Mouse (Mus musculus): ENCODE results near the gene Nme2. TPM values are rescaled to one million over a fixed set of nuclear protein-coding genes. Genes with fewer than 3 reads are reported as not detected.

Gene Nme2
- total and polyA plus RNA-seq, 2 experiments from 2014 or later: 139 to 286 TPM

- no peak for TF ChIP-seq CTCF (IDR thresholded peaks at IDR 0.05)
- DNase-seq (ENCODE audit: low spot score) (no peak), ATAC-seq (ENCODE audit: low FRiP score) (no peak)
- no peaks in the 10 kb centered on the region for H3K27me3 ChIP-seq (ENCODE audit: insufficient read depth, low read length)
- H3K4me2 ChIP-seq (ENCODE audit: low read depth, low read length, poor library complexity, severe bottlenecking): no peak overlapping the region
- H3K4me3 ChIP-seq (ENCODE audit: low read depth, low read length): no peak overlapping the region
- no peaks in the 10 kb centered on the region for H3K9me3 ChIP-seq (ENCODE audit: low read length)
- 93% methylated on average over 3 of the region's 3 CpGs for WGBS
- no peak overlapping the region for H3K9ac ChIP-seq (replicated peaks; ENCODE audit: low read length, poor library complexity, severe bottlenecking)
- H3K4me1 ChIP-seq (ENCODE audit: insufficient read depth, low read length): no peaks in the 10 kb centered on the region
- peaks cover 23% of the 10 kb centered on the region for H3K36me3 ChIP-seq (ENCODE audit: insufficient read depth, low read length)
- no peak overlapping the region for H3K27ac ChIP-seq (ENCODE audit: low read depth, low read length)
Measured at GRCm38 (mm10) chr11:93911603-93912002, 44.5 kb downstream of the Nme2 start.

DNA sequence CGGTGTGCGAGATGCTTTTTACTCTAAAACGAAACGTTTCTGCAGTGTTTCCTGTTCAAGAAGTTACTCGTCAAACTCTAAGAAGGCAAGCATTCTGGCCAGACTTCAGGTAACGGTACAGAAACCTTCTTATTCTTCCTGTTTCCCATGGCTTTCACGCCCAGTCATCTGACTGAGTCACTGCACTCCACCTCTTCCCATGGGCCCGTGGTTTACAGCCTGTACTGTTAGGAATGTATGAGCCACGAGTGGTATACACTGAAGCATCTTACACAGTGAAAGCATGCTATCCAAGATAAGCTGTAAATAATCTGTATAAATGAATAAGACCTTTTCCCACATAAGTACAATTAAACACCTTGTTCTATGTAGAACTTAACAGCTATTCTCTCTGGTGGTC lies 47.2 kb downstream of the Nme2 start:
- H3K9ac ChIP-seq (replicated peaks; ENCODE audit: low read length, poor library complexity, severe bottlenecking): no peak overlapping the region
- TF ChIP-seq CTCF (IDR thresholded peaks at IDR 0.05): no peak
- WGBS: 95% methylated on average over 9 of the region's 9 CpGs
- no peaks in the 10 kb centered on the region for H3K9me3 ChIP-seq (ENCODE audit: low read length)
- H3K27ac ChIP-seq (ENCODE audit: low read depth, low read length): no peak overlapping the region
- no peak for ATAC-seq (ENCODE audit: low FRiP score)
- H3K4me1 ChIP-seq (ENCODE audit: insufficient read depth, low read length): no peaks in the 10 kb centered on the region
- H3K36me3 ChIP-seq (ENCODE audit: insufficient read depth, low read length): peaks cover 21% of the 10 kb centered on the region
- H3K27me3 ChIP-seq (ENCODE audit: insufficient read depth, low read length): no peaks in the 10 kb centered on the region
- no peak overlapping the region for H3K4me2 ChIP-seq (ENCODE audit: low read depth, low read length, poor library complexity, severe bottlenecking)
- DNase-seq (ENCODE audit: low spot score): no peak
- H3K4me3 ChIP-seq (ENCODE audit: low read depth, low read length): no peak overlapping the region

DNA sequence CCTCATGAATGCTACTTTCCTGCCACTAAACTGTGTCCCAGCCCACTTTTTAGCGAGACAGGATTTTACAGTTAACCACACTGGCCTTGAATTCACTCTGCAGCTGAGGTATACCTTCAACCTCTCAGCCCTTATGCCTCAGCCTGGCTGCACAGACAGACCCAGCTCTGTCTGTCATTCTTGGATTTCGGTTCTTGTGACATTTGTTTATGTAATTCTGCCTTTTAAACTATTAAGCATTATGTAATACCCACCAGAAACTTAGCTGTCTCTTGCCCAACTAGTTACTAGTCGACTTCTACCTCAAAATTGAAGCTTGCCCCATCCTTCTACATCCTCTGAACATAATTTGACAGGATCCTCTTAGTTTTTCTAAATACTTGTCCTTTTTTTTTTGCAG lies 48.2 kb downstream of the Nme2 start:
- H3K36me3 ChIP-seq (ENCODE audit: insufficient read depth, low read length): peaks cover 17% of the 10 kb centered on the region

GRCm38 (mm10) chr11:93906834-93907233 lies 49.2 kb downstream of the Nme2 start:
- Histone ChIP-seq H3K27ac (ENCODE audit: low read depth, low read length) (no peak overlapping the region), H3K9ac (replicated peaks; ENCODE audit: low read length, poor library complexity, severe bottlenecking) (no peak overlapping the region), H3K4me2 (ENCODE audit: low read depth, low read length, poor library complexity, severe bottlenecking) (no peak overlapping the region), H3K4me3 (ENCODE audit: low read depth, low read length) (no peak overlapping the region), H3K27me3 (ENCODE audit: insufficient read depth, low read length) (no peaks in the 10 kb centered on the region), H3K9me3 (ENCODE audit: low read length) (no peaks in the 10 kb centered on the region), H3K4me1 (ENCODE audit: insufficient read depth, low read length) (no peaks in the 10 kb centered on the region), H3K36me3 (ENCODE audit: insufficient read depth, low read length) (peaks cover 17% of the 10 kb centered on the region)
- DNase-seq (ENCODE audit: low spot score) (no peak), ATAC-seq (ENCODE audit: low FRiP score) (no peak)
- no peak for TF ChIP-seq CTCF (IDR thresholded peaks at IDR 0.05)
- WGBS: 93% methylated on average over 3 of the region's 4 CpGs

More for the DNA sequence above, 48.2 kb downstream of the Nme2 start:
- no peaks in the 10 kb centered on the region for H3K27me3 ChIP-seq (ENCODE audit: insufficient read depth, low read length)
- no peak overlapping the region for H3K9ac ChIP-seq (replicated peaks; ENCODE audit: low read length, poor library complexity, severe bottlenecking)
- H3K27ac ChIP-seq (ENCODE audit: low read depth, low read length): no peak overlapping the region
- H3K4me3 ChIP-seq (ENCODE audit: low read depth, low read length): no peak overlapping the region
- TF ChIP-seq CTCF (IDR thresholded peaks at IDR 0.05): no peak
- H3K9me3 ChIP-seq (ENCODE audit: low read length): no peaks in the 10 kb centered on the region
- DNase-seq (ENCODE audit: low spot score): no peak
- H3K4me2 ChIP-seq (ENCODE audit: low read depth, low read length, poor library complexity, severe bottlenecking): no peak overlapping the region
- ATAC-seq (ENCODE audit: low FRiP score): no peak
- WGBS: 92% methylated on average over 3 of the region's 3 CpGs
- no peaks in the 10 kb centered on the region for H3K4me1 ChIP-seq (ENCODE audit: insufficient read depth, low read length)

Other genes with a start within 250 kb of the Nme2 start
- gene Utp18, start 70.5 kb downstream of the Nme2 start, total RNA-seq (2014; rRNA removed): 35.3 and 37.1 TPM in 2 replicates
- 22.3 and 25.9 TPM in 2 replicates for gene Utp18, start 70.5 kb downstream of the Nme2 start, polyA plus RNA-seq (2015; fragmentation: Nextera tagmentation; extraction: Ambion mirVana)
- 10.5 and 20.1 TPM in 2 replicates for gene Mbtd1, start 70.4 kb downstream of the Nme2 start, total RNA-seq (2014; rRNA removed)
- gene Mbtd1, start 70.4 kb downstream of the Nme2 start, polyA plus RNA-seq (2015; fragmentation: Nextera tagmentation; extraction: Ambion mirVana): 8.0 and 11.6 TPM in 2 replicates
- 61.1 and 113 TPM in 2 replicates for gene Gm20390, start 12.0 kb upstream of the Nme2 start, total RNA-seq (2014; rRNA removed)
- gene Gm20390, start 12.0 kb upstream of the Nme2 start, polyA plus RNA-seq (2015; fragmentation: Nextera tagmentation; extraction: Ambion mirVana): 370 and 379 TPM in 2 replicates
- 46.2 and 66.9 TPM in 2 replicates for gene Nme1, start 12.3 kb upstream of the Nme2 start, total RNA-seq (2014; rRNA removed)
- gene Nme1, start 12.3 kb upstream of the Nme2 start, polyA plus RNA-seq (2015; fragmentation: Nextera tagmentation; extraction: Ambion mirVana): 383 and 424 TPM in 2 replicates
- 131 and 161 TPM in 2 replicates for gene Spag9, start 39.8 kb upstream of the Nme2 start, total RNA-seq (2014; rRNA removed)
- 66.8 and 80.7 TPM in 2 replicates for gene Spag9, start 39.8 kb upstream of the Nme2 start, polyA plus RNA-seq (2015; fragmentation: Nextera tagmentation; extraction: Ambion mirVana)